Mouse (Mus musculus) G1E (cell line): ENCODE results near the gene Myh9.

Source experiments
- CTCF ChIP-seq: IDR thresholded peaks from 2 replicates; pipeline ENCODE4 v1.5.1; 2012; ENCODE audit warnings: low read depth, low read length, inconsistent platforms, mixed read lengths
- GATA1 ChIP-seq: IDR thresholded peaks from 2 replicates; pipeline ENCODE4 v1.6.1; 2012; ENCODE audit warnings: borderline replicate concordance, low read length, inconsistent platforms, mixed read lengths
- GATA2 ChIP-seq: IDR thresholded peaks from 2 replicates; pipeline ENCODE4 v1.6.1; 2012; ENCODE audit warnings: low read depth, low read length, inconsistent platforms, borderline replicate concordance
- POLR2AphosphoS5 ChIP-seq: IDR thresholded peaks from 2 replicates; pipeline ENCODE4 v1.6.1; 2012; ENCODE audit warnings: low read depth, low read length, inconsistent platforms; ENCODE audit not compliant: insufficient replicate concordance

GRCm38 (mm10) chr15:77847108-77847507 is 5.1 kb upstream of the Myh9 start:
- TF ChIP-seq CTCF (no peak), POLR2AphosphoS5 (no peak), GATA1 (no peak), GATA2 (no peak)
